11 mouse cellular contexts compared by ENCODE assay signal in the genomic region with DNA sequence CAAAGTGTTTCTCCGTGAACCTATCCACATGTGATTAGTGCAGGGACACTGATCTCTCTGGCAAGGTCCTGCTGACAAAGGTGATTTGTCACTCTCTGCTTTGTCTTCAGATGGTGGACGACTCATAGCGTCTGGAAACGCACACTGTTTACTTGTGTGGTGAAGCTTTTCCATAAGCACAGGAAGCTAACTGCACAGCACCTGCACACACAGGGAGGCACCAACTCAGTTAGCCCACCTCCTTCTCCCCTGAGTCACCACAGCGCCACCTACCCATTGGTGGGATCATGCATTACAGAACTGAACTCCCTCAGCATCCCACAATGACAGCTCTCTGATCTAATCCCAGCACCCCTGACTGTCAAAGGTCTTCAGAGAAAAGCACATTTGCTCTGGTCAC.
DNase-seq lines count a peak whose midpoint lies in the region; ATAC-seq and TF ChIP-seq lines count a peak whose summit lies in the region.
"Had no signal": no experiment of that assay in that cellular context is flagged by ENCODE, and none has a peak within 500 bp of the region (broad histone marks: within the 10 kb centered on the region; RNA-seq: fewer than 3 reads in every experiment).

No protein-coding gene starts in this region.

- no peak overlapping the region for H3K27ac ChIP-seq in intestine, postnatal 0 days (ENCODE audit: low read depth, low read length)
- no peak overlapping the region for H3K27ac ChIP-seq in intestine, embryonic 16.5 days (ENCODE audit: low read length)
- H3K27ac ChIP-seq in ES-E14 (ENCODE audit: insufficient read depth, low read depth, low read length, poor library complexity, severe bottlenecking) = no peak overlapping the region
- H3K27ac ChIP-seq: limb, embryonic 10.5 days had no signal

- H3K79me2 ChIP-seq in C2C12 (ENCODE audit: control insufficient read depth, insufficient read depth) = peaks cover 99% of the 10 kb centered on the region

- no peak overlapping the region for H3K9ac ChIP-seq in intestine, postnatal 0 days (ENCODE audit: low read depth, low read length)
- no peak overlapping the region for H3K9ac ChIP-seq in intestine, embryonic 16.5 days (ENCODE audit: low read depth, low read length)
- no peak overlapping the region for H3K9ac ChIP-seq in ES-E14 (ENCODE audit: insufficient read depth, low read depth, low read length, poor library complexity, severe bottlenecking)

- H3K4me3 ChIP-seq in intestine, postnatal 0 days (ENCODE audit: low read depth, low read length) = no peak overlapping the region
- no peak overlapping the region for H3K4me3 ChIP-seq in intestine, embryonic 16.5 days (ENCODE audit: low read length)
- no peak overlapping the region for H3K4me3 ChIP-seq in C2C12 (ENCODE audit: insufficient read depth, poor library complexity, severe bottlenecking)
- H3K4me3 ChIP-seq in ES-E14 (ENCODE audit: insufficient read depth in 1 of 2, low read depth in 1 of 2, low read length in 2 of 2, poor library complexity in 1 of 2, severe bottlenecking in 1 of 2) = no peak overlapping the region
- H3K4me3 ChIP-seq: limb, embryonic 10.5 days had no signal

- DNase-seq in ES-E14 (ENCODE audit: low read depth, low spot score) = peak; percentile 35
- DNase-seq in ovary, postnatal 36 days (ENCODE audit: low spot score) = no peak
- DNase-seq in kidney, postnatal 14 days = no peak
- no peak for DNase-seq in cerebellum, adult 9-11 months
- DNase-seq: spleen, adult 18-20 months had no signal

- in situ Hi-C loops in ES-E14 (cut with MboI; ENCODE audit: low sequenced_read_pairs in 2 of 2, unreplicated experiment in 2 of 2) = no loop called here

- H3K4me2 ChIP-seq in intestine, postnatal 0 days (replicated peaks; ENCODE audit: low read depth) = no peak overlapping the region
- H3K4me2 ChIP-seq in intestine, embryonic 16.5 days (ENCODE audit: low read depth, low read length) = no peak overlapping the region

- H3K79me3 ChIP-seq in C2C12 (ENCODE audit: low read depth) = peaks cover 87% of the 10 kb centered on the region

- no peaks in the 10 kb centered on the region for H3K9me3 ChIP-seq in intestine, postnatal 0 days (ENCODE audit: control insufficient read depth)
- no peaks in the 10 kb centered on the region for H3K9me3 ChIP-seq in intestine, embryonic 16.5 days (ENCODE audit: control insufficient read depth, low read length)
- no peaks in the 10 kb centered on the region for H3K9me3 ChIP-seq in ES-E14 (ENCODE audit: control insufficient read depth, insufficient read depth, low read depth, low read length)
- H3K9me3 ChIP-seq: limb, embryonic 10.5 days had no signal

- no peaks in the 10 kb centered on the region for H3K4me1 ChIP-seq in intestine, postnatal 0 days (replicated peaks; ENCODE audit: control insufficient read depth, insufficient read depth, low read length)
- H3K4me1 ChIP-seq in intestine, embryonic 16.5 days (ENCODE audit: control insufficient read depth, insufficient read depth, low read length) = 0 out of 2 replicates have a peak, but pooled peaks cover 4% of the 10 kb centered on the region
- H3K4me1 ChIP-seq in ES-E14 (ENCODE audit: control insufficient read depth in 2 of 2, insufficient read depth in 2 of 2, low read length in 2 of 2, poor library complexity in 1 of 2) = no peaks in the 10 kb centered on the region

- peak overlapping the region; percentile 4 for H3ac ChIP-seq in C2C12 (ENCODE audit: control insufficient read depth, insufficient read length, low read depth)

- 49% methylated on average over 5 of the region's 5 CpGs for WGBS in intestine, postnatal 0 days
- 21% methylated on average over 5 of the region's 5 CpGs for WGBS in intestine, embryonic 16.5 days

- no peaks in the 10 kb centered on the region for H3K27me3 ChIP-seq in intestine, postnatal 0 days (replicated peaks; ENCODE audit: control insufficient read depth, insufficient read depth, low read length)
- H3K27me3 ChIP-seq in intestine, embryonic 16.5 days (replicated peaks; ENCODE audit: control insufficient read depth, insufficient read depth, low read length) = no peaks in the 10 kb centered on the region
- no peaks in the 10 kb centered on the region for H3K27me3 ChIP-seq in C2C12 (ENCODE audit: control insufficient read depth, insufficient read depth, insufficient read length)

- no peaks in the 10 kb centered on the region for H3K36me3 ChIP-seq in intestine, postnatal 0 days (ENCODE audit: control insufficient read depth, insufficient read depth)
- H3K36me3 ChIP-seq in intestine, embryonic 16.5 days (ENCODE audit: control insufficient read depth, insufficient read depth, low read length) = no peaks in the 10 kb centered on the region
- peaks cover 87% of the 10 kb centered on the region for H3K36me3 ChIP-seq in C2C12 (ENCODE audit: control insufficient read depth, insufficient read depth)
- H3K36me3 ChIP-seq in ES-E14 (ENCODE audit: control insufficient read depth, insufficient read depth, low read length, poor library complexity, severe bottlenecking) = no peaks in the 10 kb centered on the region
- H3K36me3 ChIP-seq: limb, embryonic 10.5 days had no signal

- ATAC-seq in intestine, postnatal 0 days = no peak
- no peak for ATAC-seq in intestine, embryonic 16.5 days
- ATAC-seq in megakaryocyte progenitor cell, adult 5-6 weeks (replicated peaks; ENCODE audit: poor library complexity) = peak; percentile 83
- ATAC-seq: hindbrain, embryonic 16.5 days had no signal

- TF ChIP-seq CTCF in intestine, postnatal 0 days (IDR thresholded peaks at IDR 0.05; ENCODE audit: low read depth) = peak; percentile 55
- no peak for TF ChIP-seq CTCF in C2C12 (IDR thresholded peaks at IDR 0.05; ENCODE audit: control insufficient read depth, insufficient read depth, insufficient read length)

TF ChIP-seq in C2C12, 6 proteins besides CTCF, POLR2A, EP300 and RAD21:
- TF ChIP-seq MYOG (IDR thresholded peaks at IDR 0.05; ENCODE audit: control insufficient read depth, extremely low read depth, insufficient read length) (no peak), USF1 (IDR thresholded peaks at IDR 0.05; ENCODE audit: low read depth) (no peak), CEBPB (IDR thresholded peaks at IDR 0.05; ENCODE audit: low read depth) (no peak), MAX (IDR thresholded peaks at IDR 0.05) (no peak), FOSL1 (IDR thresholded peaks at IDR 0.05; ENCODE audit: insufficient read depth, low read length, poor library complexity, severe bottlenecking) (no peak), MYOD1 (IDR thresholded peaks at IDR 0.05; ENCODE audit: control insufficient read depth, insufficient read length, low read depth) (no peak)

TF ChIP-seq in ES-E14, 5 proteins besides CTCF, POLR2A, EP300 and RAD21:
- TF ChIP-seq ZC3H11A (IDR thresholded peaks at IDR 0.05; ENCODE audit: borderline replicate concordance, low read depth, low read length) = no peak
- TF ChIP-seq HCFC1 (IDR thresholded peaks at IDR 0.05; ENCODE audit: borderline replicate concordance, insufficient read depth, low read length) = no peak
- no peak for TF ChIP-seq MAFK (IDR thresholded peaks at IDR 0.05; ENCODE audit: insufficient read depth, low read depth, low read length)
- TF ChIP-seq CHD2 (IDR thresholded peaks at IDR 0.05; ENCODE audit: low read depth, low read length) = no peak
- TF ChIP-seq ZNF384 (IDR thresholded peaks at IDR 0.05; ENCODE audit: low read depth, low read length) = no peak
TF ChIP-seq in ES-E14: peak in this region for 0.
